19 mouse cellular contexts compared by ENCODE assay signal in the genomic region with DNA sequence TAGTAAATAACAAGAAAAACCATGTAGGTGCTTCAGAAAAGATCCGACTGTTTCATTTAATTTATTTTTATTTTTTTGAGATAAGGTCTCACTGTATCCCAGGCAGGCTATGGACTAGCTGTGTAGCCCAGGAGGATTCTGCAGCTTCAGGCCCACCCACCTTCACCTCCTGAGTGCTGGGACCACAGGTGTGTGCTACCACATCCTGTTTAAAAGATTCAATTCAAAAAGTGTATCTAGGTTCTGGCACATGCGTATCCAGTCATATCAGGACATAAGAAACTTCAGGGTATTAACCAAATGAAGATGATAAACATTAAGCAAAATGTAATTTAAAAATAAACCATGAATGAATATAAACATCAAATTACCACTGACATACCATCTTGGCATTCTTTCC.
"Had no signal": no experiment of that assay in that cellular context is flagged by ENCODE, and none has a peak within 500 bp of the region (broad histone marks: within the 10 kb centered on the region; RNA-seq: fewer than 3 reads in every experiment).

No protein-coding gene starts in this region.

- H3K27me3 ChIP-seq: liver, embryonic 13.5 days; liver, embryonic 15.5 days; lung, embryonic 15.5 days; megakaryocyte, embryonic 14.5 days; neural tube, embryonic 13.5 days; neural tube, embryonic 15.5 days; stomach, embryonic 15.5 days had no signal

- H3K4me1 ChIP-seq: lung, embryonic 15.5 days; stomach, embryonic 15.5 days had no signal

- H3K27ac ChIP-seq: liver, embryonic 13.5 days; liver, embryonic 15.5 days; lung, embryonic 15.5 days; macrophage; neural tube, embryonic 13.5 days; neural tube, embryonic 15.5 days; stomach, embryonic 15.5 days; stomach, postnatal 0 days had no signal

- DNase-seq: liver, embryonic 13.5 days; liver, postnatal 0 days; lung, adult 2 months; lung, postnatal 14 days; lung, postnatal 36 days; midbrain, embryonic 14.5 days; right cerebral cortex, postnatal 14 days; thymus, postnatal 4 days had no signal

- H3K4me3 ChIP-seq: liver, embryonic 13.5 days; liver, embryonic 15.5 days; lung, embryonic 15.5 days; megakaryocyte, embryonic 14.5 days; myocyte; neural tube, embryonic 13.5 days; neural tube, embryonic 15.5 days; stomach, embryonic 15.5 days had no signal

- ATAC-seq: liver, postnatal 0 days; lung, postnatal 0 days; midbrain, embryonic 16.5 days had no signal
